Mouse (Mus musculus) myocyte (in vitro differentiated cells): ENCODE measurements around the gene Kcng3. TPM values are rescaled to one million over a fixed set of nuclear protein-coding genes. Genes with fewer than 3 reads are reported as not detected.
A peak's percentile ranks its signal among the peaks of the same experiment; 100 is the strongest.

Source experiments
- H3K27me3 ChIP-seq: one replicate; pipeline ENCODE4 v1.6.1; 2011; ENCODE audit not compliant: control insufficient read depth, insufficient read depth, insufficient read length
- H3K36me3 ChIP-seq: one replicate; pipeline ENCODE4 v1.6.1; 2011; ENCODE audit not compliant: control insufficient read depth, insufficient read depth
- H3K4me2 ChIP-seq: one replicate; pipeline ENCODE4 v1.6.1; 2011; ENCODE audit warnings: low read depth, control low read depth
- H3K4me3 ChIP-seq: one replicate; pipeline ENCODE4 v1.5.1; 2011; ENCODE audit warnings: mild to moderate bottlenecking, control low read depth, moderate library complexity
- H3K79me2 ChIP-seq: one replicate; pipeline ENCODE4 v1.6.1; 2011; ENCODE audit not compliant: control insufficient read depth, insufficient read depth
- H3ac ChIP-seq: one replicate; pipeline ENCODE4 v1.6.1; 2011; ENCODE audit not compliant: control insufficient read depth, insufficient read length
- CEBPB ChIP-seq: IDR thresholded peaks from 2 replicates; pipeline ENCODE4 v1.6.1; 2011; ENCODE audit warnings: mild to moderate bottlenecking, moderate library complexity; ENCODE audit not compliant: poor library complexity, insufficient read depth, severe bottlenecking
- E2F4 ChIP-seq: IDR thresholded peaks from one replicate; pipeline ENCODE4 v1.6.1; 2011; ENCODE audit warnings: mild to moderate bottlenecking, control low read depth, moderate library complexity; ENCODE audit not compliant: insufficient read depth
- MAX ChIP-seq: IDR thresholded peaks from one replicate; pipeline ENCODE4 v1.6.1; 2011; ENCODE audit warnings: low read depth, mild to moderate bottlenecking, control low read depth
- MYOD1 ChIP-seq, 3 experiments: IDR thresholded peaks; one replicate each; pipeline ENCODE4 v1.6.1; 2011; ENCODE audit warnings: control low read depth in 2 of 3, low read depth in 2 of 3, mild to moderate bottlenecking in 2 of 3, moderate library complexity in 1 of 3; ENCODE audit not compliant: insufficient read length in 2 of 3, control insufficient read depth in 1 of 3
- MYOG ChIP-seq, 3 experiments: IDR thresholded peaks; one replicate each; pipeline ENCODE4 v1.6.1; 2011; ENCODE audit warnings: control low read depth in 2 of 3, low read depth in 2 of 3, mild to moderate bottlenecking in 2 of 3; ENCODE audit not compliant: insufficient read length in 2 of 3, control insufficient read depth in 1 of 3, insufficient read depth in 1 of 3
- POLR2A ChIP-seq: IDR thresholded peaks from one replicate; pipeline ENCODE4 v1.6.1; 2011; ENCODE audit warnings: low read depth, mild to moderate bottlenecking, control low read depth, moderate library complexity; ENCODE audit not compliant: insufficient read length
- POLR2AphosphoS2 ChIP-seq: IDR thresholded peaks from one replicate; pipeline ENCODE4 v1.6.1; 2011; ENCODE audit warnings: low read depth, control low read depth; ENCODE audit not compliant: insufficient read length
- REST ChIP-seq: IDR thresholded peaks from one replicate; pipeline ENCODE4 v1.6.1; 2011; ENCODE audit warnings: mild to moderate bottlenecking, control low read depth, moderate library complexity; ENCODE audit not compliant: insufficient read depth, insufficient read length
- SRF ChIP-seq: IDR thresholded peaks from one replicate; pipeline ENCODE4 v1.6.1; 2011; ENCODE audit warnings: low read depth; ENCODE audit not compliant: control insufficient read depth, insufficient read length
- TCF12 ChIP-seq: IDR thresholded peaks from one replicate; pipeline ENCODE4 v1.6.1; 2011; ENCODE audit warnings: mild to moderate bottlenecking, control low read depth; ENCODE audit not compliant: poor library complexity, insufficient read depth, severe bottlenecking
- TCF3 ChIP-seq: IDR thresholded peaks from one replicate; pipeline ENCODE4 v1.6.1; 2011; ENCODE audit warnings: low read depth, control low read depth; ENCODE audit not compliant: insufficient read length
- USF1 ChIP-seq: IDR thresholded peaks from one replicate; pipeline ENCODE4 v1.6.1; 2011; ENCODE audit warnings: low read depth, mild to moderate bottlenecking, control low read depth, moderate library complexity
- polyA plus RNA-seq: library from polyadenylated mRNA; unstranded; fragments of >200 nt; fragmentation: generic; extraction: Trizol; gene quantifications from one replicate; pipeline ENCODE4 v1.2.1, GENCODE M21; 2012; ENCODE audit warnings: missing spikeins

Gene Kcng3
- polyA plus RNA-seq: not detected

DNA sequence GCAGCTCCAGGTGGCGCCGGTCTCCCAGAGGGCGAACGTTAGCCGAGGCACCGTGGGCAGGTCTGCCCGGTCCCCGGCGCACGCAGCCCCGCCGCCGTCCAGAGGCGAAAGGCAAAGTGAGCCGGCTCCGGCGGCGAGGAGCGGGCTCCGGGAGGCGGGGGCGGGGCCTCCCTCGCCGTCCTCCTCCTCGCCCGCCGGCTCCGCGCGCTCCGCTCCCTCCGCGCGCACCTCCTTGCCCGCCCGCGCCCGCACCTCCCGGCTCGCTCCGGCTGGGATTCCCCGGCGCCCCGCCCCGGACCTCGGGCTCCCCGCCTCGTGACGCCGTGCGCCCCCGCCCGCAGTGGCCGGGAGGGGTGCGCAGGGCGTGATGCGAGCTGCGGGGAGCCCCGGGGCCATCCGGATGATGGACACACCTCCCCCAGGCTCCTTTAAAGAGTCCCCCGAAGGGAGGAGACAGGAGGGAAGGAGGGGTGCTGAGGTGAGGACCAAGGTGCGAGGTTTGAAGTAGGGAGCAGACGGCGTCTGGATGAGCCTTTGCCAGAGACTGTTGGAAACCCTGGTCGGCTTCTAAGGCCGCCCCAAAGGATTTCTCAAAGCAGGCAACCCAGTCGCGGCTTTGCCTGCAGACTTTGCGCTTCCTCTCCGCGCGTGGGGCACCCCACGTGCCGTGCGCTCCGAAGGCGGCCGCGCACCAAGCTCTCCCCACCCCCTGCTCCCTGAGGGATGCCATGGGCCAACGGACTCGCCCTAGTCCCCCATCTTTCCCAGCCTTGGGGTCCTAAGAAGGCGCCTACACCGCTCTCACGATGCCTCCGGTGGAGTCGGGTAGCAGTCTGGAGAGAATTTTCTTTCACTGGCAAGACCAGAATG lies at the start of gene Kcng3:
Kcng3 (minus strand) TSS at position 113 of the 870 bp plus-strand sequence.
- Histone ChIP-seq H3K4me2 (peak within 1 kb of the TSS; percentile 86), H3K36me3 (no peaks in the 10 kb centered on the region), H3K4me3 (no peak within 1 kb of the TSS), H3K27me3 (peaks cover 49% of the 10 kb centered on the region), H3K79me2 (no peaks in the 10 kb centered on the region), H3ac (no peak within 1 kb of the TSS)
- TF ChIP-seq SRF: no peak
- TF ChIP-seq MYOD1 (IDR thresholded peaks at IDR 0.05; ENCODE audit: control insufficient read depth in 1 of 3, insufficient read length in 2 of 3, low read depth in 2 of 3): no peak
- no peak for TF ChIP-seq TCF12
- TF ChIP-seq MYOG (IDR thresholded peaks at IDR 0.05; ENCODE audit: control insufficient read depth in 1 of 3, insufficient read depth in 1 of 3, insufficient read length in 2 of 3, low read depth in 2 of 3): no peak
- no peak for TF ChIP-seq E2F4
- no peak for TF ChIP-seq MAX
- TF ChIP-seq REST: no peak
- TF ChIP-seq TCF3: no peak
- no peak for TF ChIP-seq USF1
- TF ChIP-seq POLR2A: no peak
- no peak for TF ChIP-seq POLR2AphosphoS2
- no peak for TF ChIP-seq CEBPB

DNA sequence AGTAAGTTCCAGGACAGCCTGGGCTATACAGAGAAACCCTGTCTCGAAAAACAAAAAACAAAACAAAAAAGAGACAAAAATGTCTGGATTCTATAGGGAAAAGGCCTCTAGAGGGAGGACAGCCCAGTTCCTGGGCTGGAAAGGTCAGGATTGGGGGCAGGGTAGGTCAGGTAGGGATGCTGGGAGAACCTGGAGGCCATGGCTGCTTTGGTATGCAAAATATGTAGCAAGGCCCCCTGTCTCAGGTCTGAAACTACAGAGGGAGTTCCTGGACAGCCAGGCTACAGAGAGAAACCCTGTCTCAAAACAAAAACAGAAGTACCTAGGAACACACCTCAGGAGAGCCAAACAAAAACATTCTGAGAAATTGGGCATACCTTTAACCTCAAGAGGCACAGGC lies 45.7 kb upstream of the Kcng3 start:
- Histone ChIP-seq H3K79me2 (no peaks in the 10 kb centered on the region), H3K36me3 (no peaks in the 10 kb centered on the region), H3K4me3 (no peak overlapping the region), H3K27me3 (no peaks in the 10 kb centered on the region), H3K4me2 (no peak overlapping the region), H3ac (no peak overlapping the region)
- no peak for TF ChIP-seq TCF3
- TF ChIP-seq REST: no peak
- TF ChIP-seq USF1: no peak
- TF ChIP-seq MAX: no peak
- TF ChIP-seq E2F4: no peak
- TF ChIP-seq MYOD1 (IDR thresholded peaks at IDR 0.05; ENCODE audit: control insufficient read depth in 1 of 3, insufficient read length in 2 of 3, low read depth in 2 of 3): no peak

DNA sequence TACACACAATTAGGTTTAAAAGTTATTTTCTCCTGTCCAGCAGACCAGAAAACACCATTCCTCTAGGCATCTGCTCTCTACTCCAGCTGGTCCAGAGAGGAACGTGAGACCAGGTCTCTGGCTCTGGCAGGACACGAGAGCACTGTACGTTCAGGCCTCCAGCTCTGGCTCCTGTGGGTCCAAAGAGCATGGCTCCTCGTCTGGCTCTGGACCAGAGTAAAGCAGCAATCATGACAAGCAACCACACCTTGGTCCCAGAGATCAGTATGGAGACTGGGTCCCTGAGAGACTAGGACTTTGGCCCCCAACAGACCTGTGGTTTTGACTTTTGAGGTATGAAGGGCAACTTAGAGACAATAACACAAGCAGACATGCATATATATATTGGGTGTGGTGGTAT lies 41.0 kb upstream of the Kcng3 start:
- Histone ChIP-seq H3K79me2 (no peaks in the 10 kb centered on the region), H3K36me3 (no peaks in the 10 kb centered on the region), H3K4me2 (no peak overlapping the region), H3K4me3 (no peak overlapping the region), H3ac (no peak overlapping the region), H3K27me3 (no peaks in the 10 kb centered on the region)
- no peak for TF ChIP-seq MAX
- TF ChIP-seq SRF: no peak
- no peak for TF ChIP-seq MYOG (IDR thresholded peaks at IDR 0.05; ENCODE audit: control insufficient read depth in 1 of 3, insufficient read depth in 1 of 3, insufficient read length in 2 of 3, low read depth in 2 of 3)
- TF ChIP-seq POLR2A: no peak
- no peak for TF ChIP-seq USF1
- TF ChIP-seq E2F4: no peak
- TF ChIP-seq CEBPB: no peak
- TF ChIP-seq REST: no peak

DNA sequence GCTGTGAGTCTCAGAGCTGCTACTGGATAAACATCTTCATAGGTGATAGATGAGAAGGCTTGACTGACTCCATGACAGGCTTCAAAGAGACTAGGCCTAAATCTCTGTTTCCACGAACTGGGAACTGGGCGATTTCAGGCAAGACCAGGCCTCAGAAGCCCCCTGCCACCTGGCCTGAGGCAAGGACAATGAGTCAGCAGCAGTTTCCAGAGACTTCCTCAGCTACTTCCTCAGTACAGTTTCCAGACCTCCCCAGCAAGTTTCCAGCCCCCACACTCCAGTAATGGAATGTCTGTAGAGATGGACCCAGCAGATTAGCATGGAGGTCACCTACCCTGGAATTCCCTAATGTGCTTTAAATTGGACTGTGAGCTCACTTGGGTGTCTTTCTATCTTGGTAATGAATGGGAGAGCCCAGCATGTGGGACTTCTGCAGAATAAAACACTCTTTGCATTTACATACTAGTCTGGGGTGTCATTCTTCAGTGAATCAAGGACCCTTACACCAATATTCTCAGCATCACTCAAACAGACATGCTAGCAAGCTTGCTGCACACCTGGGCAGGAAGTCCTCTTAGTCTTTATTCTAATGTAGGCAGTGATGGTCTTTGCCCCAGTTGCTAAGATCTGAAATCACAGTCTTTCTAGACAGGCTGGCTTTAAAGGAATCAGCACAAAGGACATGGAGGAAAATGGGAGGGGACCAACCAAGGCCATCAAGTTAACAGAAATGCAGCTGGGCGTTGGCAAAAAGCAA lies 36.4 kb upstream of the Kcng3 start:
- Histone ChIP-seq H3K4me2 (no peak overlapping the region), H3K27me3 (no peaks in the 10 kb centered on the region), H3ac (no peak overlapping the region), H3K4me3 (no peak overlapping the region), H3K36me3 (no peaks in the 10 kb centered on the region), H3K79me2 (no peaks in the 10 kb centered on the region)
- TF ChIP-seq POLR2A: no peak
- TF ChIP-seq MAX: no peak
- no peak for TF ChIP-seq REST
- no peak for TF ChIP-seq TCF3
- no peak for TF ChIP-seq USF1
- TF ChIP-seq MYOG (IDR thresholded peaks at IDR 0.05; ENCODE audit: control insufficient read depth in 1 of 3, insufficient read depth in 1 of 3, insufficient read length in 2 of 3, low read depth in 2 of 3): no peak
- no peak for TF ChIP-seq SRF
- no peak for TF ChIP-seq E2F4
- TF ChIP-seq POLR2AphosphoS2: no peak
- no peak for TF ChIP-seq TCF12
- TF ChIP-seq MYOD1 (IDR thresholded peaks at IDR 0.05; ENCODE audit: control insufficient read depth in 1 of 3, insufficient read length in 2 of 3, low read depth in 2 of 3): no peak
- no peak for TF ChIP-seq CEBPB
